Mouse (Mus musculus): ENCODE measurements around the gene Fbp1. TPM values are rescaled to one million over a fixed set of nuclear protein-coding genes. Genes with fewer than 3 reads are reported as not detected.

Gene Fbp1
- polyA plus RNA-seq, 1 experiment: not detected

DNA sequence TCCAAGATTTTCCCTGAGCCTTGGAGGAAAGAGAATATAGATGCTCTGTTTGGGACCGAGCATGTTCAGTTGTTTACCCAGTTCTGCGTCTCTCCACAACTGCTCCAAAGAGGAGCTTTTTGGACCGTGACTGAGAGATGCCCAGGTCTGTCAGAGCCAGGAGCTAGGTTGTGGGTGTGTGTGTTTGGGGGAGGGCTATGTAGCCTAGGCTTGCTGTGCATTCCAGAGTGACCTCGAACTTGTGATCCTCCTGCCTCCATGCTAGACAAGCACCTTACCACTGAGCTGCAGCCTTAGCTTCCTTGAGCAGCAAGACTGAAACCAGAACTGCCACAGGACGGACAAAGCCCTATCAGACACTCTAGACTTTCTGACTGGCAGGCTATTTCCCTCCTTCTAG lies 5.2 kb downstream of the Fbp1 start:
- Histone ChIP-seq H3K27me3 (ENCODE audit: control insufficient read depth, insufficient read depth, insufficient read length) (peaks cover 13% of the 10 kb centered on the region), H3K4me2 (ENCODE audit: low read depth) (no peak overlapping the region), H3K36me3 (ENCODE audit: control insufficient read depth, insufficient read depth) (no peaks in the 10 kb centered on the region), H3K79me2 (ENCODE audit: control insufficient read depth, insufficient read depth) (no peaks in the 10 kb centered on the region), H3ac (ENCODE audit: control insufficient read depth, insufficient read length) (no peak overlapping the region), H3K4me3 (no peak overlapping the region)
- no peak for TF ChIP-seq TCF3 (IDR thresholded peaks at IDR 0.05; ENCODE audit: insufficient read length, low read depth)
- TF ChIP-seq MYOD1 (IDR thresholded peaks at IDR 0.05; ENCODE audit: control insufficient read depth in 1 of 3, insufficient read length in 2 of 3, low read depth in 2 of 3): no peak
- no peak for TF ChIP-seq USF1 (IDR thresholded peaks at IDR 0.05; ENCODE audit: low read depth)
- no peak for TF ChIP-seq TCF12 (IDR thresholded peaks at IDR 0.05; ENCODE audit: insufficient read depth, poor library complexity, severe bottlenecking)
- TF ChIP-seq REST (IDR thresholded peaks at IDR 0.05; ENCODE audit: insufficient read depth, insufficient read length): no peak
- no peak for TF ChIP-seq POLR2AphosphoS2 (IDR thresholded peaks at IDR 0.05; ENCODE audit: insufficient read length, low read depth)
- TF ChIP-seq MAX (IDR thresholded peaks at IDR 0.05; ENCODE audit: low read depth): no peak
- no peak for TF ChIP-seq POLR2A (IDR thresholded peaks at IDR 0.05; ENCODE audit: insufficient read length, low read depth)
- no peak for TF ChIP-seq E2F4 (IDR thresholded peaks at IDR 0.05; ENCODE audit: insufficient read depth)

DNA sequence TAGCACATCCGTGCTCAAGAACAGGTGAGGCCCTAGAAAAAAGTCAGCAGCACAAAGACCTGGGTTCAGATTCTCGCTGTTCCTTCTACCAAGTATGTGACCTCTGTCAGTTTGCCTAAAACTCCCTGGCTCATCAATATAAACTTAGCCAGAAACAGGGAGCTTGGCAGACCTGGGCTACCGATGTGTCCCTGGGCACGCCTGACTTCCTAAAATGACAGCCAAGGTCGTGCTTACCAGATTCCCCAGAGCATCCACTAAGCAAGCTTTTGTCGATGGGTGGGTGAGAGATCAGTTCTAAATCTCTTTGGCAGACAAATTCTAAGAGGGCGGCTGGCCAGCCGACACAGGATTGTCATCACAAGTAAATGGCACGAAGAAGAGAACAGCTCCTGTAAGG lies 6.7 kb downstream of the Fbp1 start:
- H3K4me2 ChIP-seq (ENCODE audit: low read depth): no peak overlapping the region
- no peaks in the 10 kb centered on the region for H3K36me3 ChIP-seq (ENCODE audit: control insufficient read depth, insufficient read depth)
- no peaks in the 10 kb centered on the region for H3K79me2 ChIP-seq (ENCODE audit: control insufficient read depth, insufficient read depth)
- no peak overlapping the region for H3ac ChIP-seq (ENCODE audit: control insufficient read depth, insufficient read length)
- peaks cover 3% of the 10 kb centered on the region for H3K27me3 ChIP-seq (ENCODE audit: control insufficient read depth, insufficient read depth, insufficient read length)
- no peak overlapping the region for H3K4me3 ChIP-seq
- TF ChIP-seq POLR2AphosphoS2 (IDR thresholded peaks at IDR 0.05; ENCODE audit: insufficient read length, low read depth): no peak
- no peak for TF ChIP-seq CEBPB (IDR thresholded peaks at IDR 0.05; ENCODE audit: insufficient read depth, poor library complexity, severe bottlenecking)
- TF ChIP-seq REST (IDR thresholded peaks at IDR 0.05; ENCODE audit: insufficient read depth, insufficient read length): no peak
- TF ChIP-seq POLR2A (IDR thresholded peaks at IDR 0.05; ENCODE audit: insufficient read length, low read depth): no peak
- TF ChIP-seq MYOD1 (IDR thresholded peaks at IDR 0.05; ENCODE audit: control insufficient read depth in 1 of 3, insufficient read length in 2 of 3, low read depth in 2 of 3): no peak
- TF ChIP-seq TCF3 (IDR thresholded peaks at IDR 0.05; ENCODE audit: insufficient read length, low read depth): no peak
- no peak for TF ChIP-seq TCF12 (IDR thresholded peaks at IDR 0.05; ENCODE audit: insufficient read depth, poor library complexity, severe bottlenecking)
- no peak for TF ChIP-seq USF1 (IDR thresholded peaks at IDR 0.05; ENCODE audit: low read depth)
- no peak for TF ChIP-seq E2F4 (IDR thresholded peaks at IDR 0.05; ENCODE audit: insufficient read depth)
- no peak for TF ChIP-seq MAX (IDR thresholded peaks at IDR 0.05; ENCODE audit: low read depth)
- TF ChIP-seq SRF (IDR thresholded peaks at IDR 0.05; ENCODE audit: control insufficient read depth, insufficient read length, low read depth): no peak
- TF ChIP-seq MYOG (IDR thresholded peaks at IDR 0.05; ENCODE audit: control insufficient read depth in 1 of 3, insufficient read depth in 1 of 3, insufficient read length in 2 of 3, low read depth in 2 of 3): no peak

DNA sequence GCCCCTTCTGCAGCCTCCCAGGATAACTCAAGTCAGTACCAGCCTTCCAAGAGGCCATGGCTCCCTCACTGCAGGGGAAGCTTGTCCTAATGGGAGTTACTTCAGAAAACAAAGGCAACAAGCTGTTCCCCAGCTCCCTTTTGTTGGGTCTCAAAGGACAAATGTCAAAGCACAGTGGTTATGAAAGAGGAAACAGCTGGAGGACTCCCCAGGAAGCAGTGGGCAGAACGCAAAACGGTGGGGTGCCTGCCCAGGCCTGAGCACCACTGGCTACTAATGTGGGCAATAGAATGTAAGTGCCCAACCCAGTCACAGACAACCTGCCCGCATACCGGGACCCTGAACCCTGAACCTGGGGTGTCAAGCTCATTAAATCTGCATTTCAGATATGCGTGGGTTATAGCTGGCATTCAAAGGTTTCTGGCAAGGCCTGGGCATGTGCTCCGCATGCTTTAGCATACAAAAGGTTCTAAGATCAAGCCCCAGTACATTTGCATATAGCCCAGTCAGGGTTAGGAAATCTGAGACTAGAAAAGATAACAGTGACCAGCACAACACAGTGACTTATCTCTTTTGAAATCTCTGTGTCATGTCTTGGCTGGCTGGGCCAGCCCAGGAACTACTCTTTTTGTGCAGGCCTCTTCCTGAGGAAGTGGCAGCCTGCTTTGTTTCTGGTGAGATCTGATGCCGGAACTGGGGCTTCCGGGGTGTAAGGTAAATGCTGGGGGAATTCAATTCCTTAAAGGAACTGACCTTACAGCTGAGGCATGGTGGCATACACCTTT lies 8.1 kb downstream of the Fbp1 start:
- Histone ChIP-seq H3K27me3 (ENCODE audit: control insufficient read depth, insufficient read depth, insufficient read length) (peaks cover 16% of the 10 kb centered on the region), H3K79me2 (ENCODE audit: control insufficient read depth, insufficient read depth) (no peaks in the 10 kb centered on the region), H3K4me2 (ENCODE audit: low read depth) (no peak overlapping the region), H3K36me3 (ENCODE audit: control insufficient read depth, insufficient read depth) (no peaks in the 10 kb centered on the region), H3ac (ENCODE audit: control insufficient read depth, insufficient read length) (no peak overlapping the region), H3K4me3 (no peak overlapping the region)
- TF ChIP-seq MYOG (IDR thresholded peaks at IDR 0.05; ENCODE audit: control insufficient read depth in 1 of 3, insufficient read depth in 1 of 3, insufficient read length in 2 of 3, low read depth in 2 of 3) (no peak), TCF3 (IDR thresholded peaks at IDR 0.05; ENCODE audit: insufficient read length, low read depth) (no peak), MAX (IDR thresholded peaks at IDR 0.05; ENCODE audit: low read depth) (no peak)

DNA sequence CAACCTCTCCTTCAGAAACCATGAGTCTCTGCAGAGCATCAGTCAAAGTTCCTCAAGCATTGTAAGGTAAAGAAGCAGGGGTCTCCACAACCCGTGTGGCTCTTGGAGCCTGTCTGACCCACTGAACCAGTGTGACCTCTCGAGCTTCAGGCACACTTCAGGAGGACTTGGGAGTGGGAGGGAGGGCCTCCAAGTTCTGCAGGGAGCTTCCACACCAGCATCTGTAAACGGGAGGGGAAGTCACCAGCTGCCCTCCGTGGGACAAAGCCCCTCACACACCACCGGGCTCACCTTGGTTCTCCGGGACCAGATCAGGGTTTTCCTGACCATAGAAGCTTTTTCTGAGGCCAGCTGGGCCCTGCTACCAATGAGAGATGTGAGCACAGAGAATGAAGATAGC lies 8.7 kb downstream of the Fbp1 start:
- H3K79me2 ChIP-seq (ENCODE audit: control insufficient read depth, insufficient read depth): no peaks in the 10 kb centered on the region
- H3ac ChIP-seq (ENCODE audit: control insufficient read depth, insufficient read length): no peak overlapping the region
- H3K36me3 ChIP-seq (ENCODE audit: control insufficient read depth, insufficient read depth): no peaks in the 10 kb centered on the region
- peaks cover 22% of the 10 kb centered on the region for H3K27me3 ChIP-seq (ENCODE audit: control insufficient read depth, insufficient read depth, insufficient read length)
- TF ChIP-seq MYOG (IDR thresholded peaks at IDR 0.05; ENCODE audit: control insufficient read depth in 1 of 3, insufficient read depth in 1 of 3, insufficient read length in 2 of 3, low read depth in 2 of 3) (no peak), E2F4 (IDR thresholded peaks at IDR 0.05; ENCODE audit: insufficient read depth) (no peak), TCF12 (IDR thresholded peaks at IDR 0.05; ENCODE audit: insufficient read depth, poor library complexity, severe bottlenecking) (no peak), CEBPB (IDR thresholded peaks at IDR 0.05; ENCODE audit: insufficient read depth, poor library complexity, severe bottlenecking) (no peak), SRF (IDR thresholded peaks at IDR 0.05; ENCODE audit: control insufficient read depth, insufficient read length, low read depth) (no peak), POLR2A (IDR thresholded peaks at IDR 0.05; ENCODE audit: insufficient read length, low read depth) (no peak), USF1 (IDR thresholded peaks at IDR 0.05; ENCODE audit: low read depth) (no peak), TCF3 (IDR thresholded peaks at IDR 0.05; ENCODE audit: insufficient read length, low read depth) (no peak), MAX (IDR thresholded peaks at IDR 0.05; ENCODE audit: low read depth) (no peak)
- no peak overlapping the region for H3K4me3 ChIP-seq
- no peak overlapping the region for H3K4me2 ChIP-seq (ENCODE audit: low read depth)

DNA sequence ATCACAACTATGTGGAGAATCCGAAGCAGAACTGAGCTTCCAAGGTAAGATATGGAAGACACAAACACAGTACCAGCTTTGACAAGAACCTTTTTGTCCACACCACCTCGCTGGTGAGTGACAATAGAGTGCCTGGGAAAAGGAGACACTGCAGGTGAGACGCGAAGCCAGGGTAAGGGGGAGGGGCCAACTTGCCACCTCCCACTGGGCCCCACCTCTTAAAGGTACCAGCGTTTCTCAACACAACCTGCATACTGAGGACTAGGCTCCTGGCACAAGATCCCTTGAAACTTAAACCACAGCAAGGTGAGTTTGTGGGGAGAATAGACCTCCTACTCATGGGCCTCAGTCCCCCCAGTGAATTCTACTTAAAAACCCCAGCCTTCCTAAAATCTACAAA lies 10.8 kb downstream of the Fbp1 start:
- no peak overlapping the region for H3K4me2 ChIP-seq (ENCODE audit: low read depth)
- H3K79me2 ChIP-seq (ENCODE audit: control insufficient read depth, insufficient read depth): no peaks in the 10 kb centered on the region
- H3ac ChIP-seq (ENCODE audit: control insufficient read depth, insufficient read length): no peak overlapping the region
- no peaks in the 10 kb centered on the region for H3K36me3 ChIP-seq (ENCODE audit: control insufficient read depth, insufficient read depth)
- no peak overlapping the region for H3K4me3 ChIP-seq
- TF ChIP-seq POLR2AphosphoS2 (IDR thresholded peaks at IDR 0.05; ENCODE audit: insufficient read length, low read depth) (no peak), MYOG (IDR thresholded peaks at IDR 0.05; ENCODE audit: control insufficient read depth in 1 of 3, insufficient read depth in 1 of 3, insufficient read length in 2 of 3, low read depth in 2 of 3) (no peak), USF1 (IDR thresholded peaks at IDR 0.05; ENCODE audit: low read depth) (no peak), E2F4 (IDR thresholded peaks at IDR 0.05; ENCODE audit: insufficient read depth) (no peak), REST (IDR thresholded peaks at IDR 0.05; ENCODE audit: insufficient read depth, insufficient read length) (no peak), TCF12 (IDR thresholded peaks at IDR 0.05; ENCODE audit: insufficient read depth, poor library complexity, severe bottlenecking) (no peak), POLR2A (IDR thresholded peaks at IDR 0.05; ENCODE audit: insufficient read length, low read depth) (no peak), SRF (IDR thresholded peaks at IDR 0.05; ENCODE audit: control insufficient read depth, insufficient read length, low read depth) (no peak), MAX (IDR thresholded peaks at IDR 0.05; ENCODE audit: low read depth) (no peak), TCF3 (IDR thresholded peaks at IDR 0.05; ENCODE audit: insufficient read length, low read depth) (no peak), CEBPB (IDR thresholded peaks at IDR 0.05; ENCODE audit: insufficient read depth, poor library complexity, severe bottlenecking) (no peak), MYOD1 (IDR thresholded peaks at IDR 0.05; ENCODE audit: control insufficient read depth in 1 of 3, insufficient read length in 2 of 3, low read depth in 2 of 3) (no peak)
- H3K27me3 ChIP-seq (ENCODE audit: control insufficient read depth, insufficient read depth, insufficient read length): peaks cover 28% of the 10 kb centered on the region

Data from myocyte (in vitro differentiated cells).